Mouse (Mus musculus): ENCODE results near the gene Mid1.

GRCm38 (mm10) chrX:169902860-169903259 is 217.9 kb downstream of the Mid1 start:
- TF ChIP-seq EP300 (optimal IDR thresholded peaks at IDR 0.05) (no peak), CTCF (IDR thresholded peaks at IDR 0.05; ENCODE audit: low read depth) (no peak)

Measured in stomach, postnatal 0 days (tissue).